Mouse (Mus musculus) CH12.LX (cell line): ENCODE results near the gene Hmgcll1. TPM values are rescaled to one million over a fixed set of nuclear protein-coding genes. Genes with fewer than 3 reads are reported as not detected.

ENCODE experiments used
- DNase-seq: peaks from one replicate; pipeline ENCODE4 v3.0.0-alpha.2; 2013; ENCODE audit errors: extremely low read depth
- H3K27ac ChIP-seq: 2 replicates; pipeline ENCODE4 v1.5.1; 2012; ENCODE audit warnings: low read depth, mild to moderate bottlenecking, control low read depth, moderate library complexity; ENCODE audit not compliant: insufficient read depth
- H3K27me3 ChIP-seq: replicated peaks from 2 replicates; pipeline ENCODE3; 2012; ENCODE audit warnings: inconsistent platforms
- H3K36me3 ChIP-seq, 2 experiments: replicated peaks in 1 of 2; 2 replicates each; pipeline versions ENCODE3 to v1.6.1; 2012; ENCODE audit warnings: inconsistent platforms in 1 of 2, low read length in 1 of 2, mild to moderate bottlenecking in 1 of 2, mixed read lengths in 1 of 2, moderate library complexity in 1 of 2; ENCODE audit not compliant: control insufficient read depth in 1 of 2, insufficient read depth in 1 of 2
- H3K4me1 ChIP-seq, 2 experiments: 2 replicates each; pipeline ENCODE4 v1.6.1; 2012; ENCODE audit warnings: inconsistent platforms in 1 of 2, moderate library complexity in 1 of 2; ENCODE audit not compliant: insufficient read depth in 2 of 2, control insufficient read depth in 1 of 2
- H3K4me2 ChIP-seq: 2 replicates; pipeline ENCODE4 v1.6.1; 2012; ENCODE audit warnings: low read depth, mild to moderate bottlenecking, control low read depth; ENCODE audit not compliant: poor library complexity, insufficient read depth, severe bottlenecking
- H3K4me3 ChIP-seq, 3 experiments: fragments of 150-350 bp in 1 of 3; sonication (generic) in 1 of 3; replicated peaks in 1 of 3; 2 replicates each; pipeline versions ENCODE3 to v1.5.1; 2011 to 2012; ENCODE audit warnings: low read depth in 2 of 3, low read length in 2 of 3, mild to moderate bottlenecking in 2 of 3, moderate library complexity in 2 of 3, control low read depth in 1 of 3, improper control_type of control experiment in 1 of 3, inconsistent platforms in 1 of 3, mixed read lengths in 1 of 3; ENCODE audit not compliant: poor library complexity in 1 of 3
- H3K79me2 ChIP-seq: replicated peaks from 2 replicates; pipeline ENCODE4 v1.6.1; 2012; ENCODE audit warnings: mild to moderate bottlenecking, moderate library complexity; ENCODE audit not compliant: control insufficient read depth, poor library complexity, insufficient read depth, severe bottlenecking; ENCODE audit errors: extremely low read depth
- H3K9ac ChIP-seq: 2 replicates; pipeline ENCODE4 v1.6.1; 2012; ENCODE audit warnings: low read depth, mild to moderate bottlenecking, control low read depth, moderate library complexity; ENCODE audit not compliant: insufficient read depth
- H3K9me3 ChIP-seq: replicated peaks from 2 replicates; pipeline ENCODE3; 2012; ENCODE audit warnings: low read length, inconsistent platforms, mixed read lengths
- BHLHE40 ChIP-seq: IDR thresholded peaks from 2 replicates; pipeline ENCODE4 v1.6.1; 2011; ENCODE audit warnings: mild to moderate bottlenecking, low read depth, low read length, improper control_type of control experiment
- CHD1 ChIP-seq: IDR thresholded peaks from 2 replicates; pipeline ENCODE4 v1.6.1; 2012; ENCODE audit warnings: low read depth, low read length, improper control_type of control experiment, inconsistent platforms
- CHD2 ChIP-seq: IDR thresholded peaks from 2 replicates; pipeline ENCODE4 v1.6.1; 2011; ENCODE audit warnings: low read length, improper control_type of control experiment
- CTCF ChIP-seq, 2 experiments: IDR thresholded peaks in 1 of 2; conservative IDR thresholded peaks in 1 of 2; 2 replicates each; pipeline ENCODE4 v1.5.1; 2011 to 2012; ENCODE audit warnings: low read depth in 2 of 2, low read length in 2 of 2, improper control_type of control experiment in 1 of 2, inconsistent platforms in 1 of 2, mild to moderate bottlenecking in 1 of 2, moderate library complexity in 1 of 2
- E2F4 ChIP-seq: IDR thresholded peaks from 2 replicates; pipeline ENCODE4 v1.6.1; 2011; ENCODE audit warnings: low read depth, low read length, improper control_type of control experiment; ENCODE audit not compliant: insufficient replicate concordance
- EP300 ChIP-seq: IDR thresholded peaks from 2 replicates; pipeline ENCODE4 v1.6.1; 2011; ENCODE audit warnings: low read length, improper control_type of control experiment
- ETS1 ChIP-seq: conservative IDR thresholded peaks from 2 replicates; pipeline ENCODE4 v1.6.1; 2012; ENCODE audit warnings: low read depth, mild to moderate bottlenecking, inconsistent platforms, low read length, improper control_type of control experiment, moderate library complexity
- HCFC1 ChIP-seq: IDR thresholded peaks from 2 replicates; pipeline ENCODE4 v1.6.1; 2012; ENCODE audit warnings: low read depth, mild to moderate bottlenecking, inconsistent platforms, low read length, improper control_type of control experiment
- IRF4 ChIP-seq: IDR thresholded peaks from 2 replicates; pipeline ENCODE4 v1.6.1; 2014; ENCODE audit warnings: low read depth, mild to moderate bottlenecking, inconsistent platforms, low read length, improper control_type of control experiment
- KAT2A ChIP-seq: IDR thresholded peaks from 2 replicates; pipeline ENCODE4 v1.6.1; 2012; ENCODE audit warnings: low read length, improper control_type of control experiment, inconsistent platforms; ENCODE audit not compliant: insufficient replicate concordance
- MAFK ChIP-seq: IDR thresholded peaks from 2 replicates; pipeline ENCODE4 v1.6.1; 2011; ENCODE audit warnings: low read length, improper control_type of control experiment; ENCODE audit not compliant: insufficient replicate concordance
- MAX ChIP-seq: IDR thresholded peaks from 2 replicates; pipeline ENCODE4 v1.6.1; 2011; ENCODE audit warnings: low read length, improper control_type of control experiment
- MXI1 ChIP-seq: IDR thresholded peaks from 2 replicates; pipeline ENCODE4 v1.6.1; 2011; ENCODE audit warnings: mild to moderate bottlenecking, low read depth, low read length, improper control_type of control experiment
- MYC ChIP-seq: IDR thresholded peaks from 2 replicates; pipeline ENCODE4 v1.6.1; 2011; ENCODE audit warnings: low read depth, mild to moderate bottlenecking, improper control_type of control experiment, low read length
- POLR2A ChIP-seq: IDR thresholded peaks from 2 replicates; pipeline ENCODE4 v1.6.1; 2011; ENCODE audit warnings: low read depth, mild to moderate bottlenecking, improper control_type of control experiment, low read length
- RAD21 ChIP-seq: IDR thresholded peaks from 2 replicates; pipeline ENCODE4 v1.6.1; 2011; ENCODE audit warnings: low read depth, mild to moderate bottlenecking, low read length, improper control_type of control experiment, moderate library complexity
- SIN3A ChIP-seq: IDR thresholded peaks from 2 replicates; pipeline ENCODE4 v1.6.1; 2012; ENCODE audit warnings: low read length, improper control_type of control experiment, inconsistent platforms
- SMC3 ChIP-seq: IDR thresholded peaks from 2 replicates; pipeline ENCODE4 v1.6.1; 2011; ENCODE audit warnings: low read depth, low read length, improper control_type of control experiment
- TCF12 ChIP-seq: IDR thresholded peaks from 2 replicates; pipeline ENCODE4 v1.6.1; 2014; ENCODE audit warnings: low read depth, mild to moderate bottlenecking, inconsistent platforms, low read length, improper control_type of control experiment
- ZC3H11A ChIP-seq: IDR thresholded peaks from 2 replicates; pipeline ENCODE4 v1.6.1; 2012; ENCODE audit warnings: low read depth, mild to moderate bottlenecking, inconsistent platforms, low read length, improper control_type of control experiment
- ZNF384 ChIP-seq: IDR thresholded peaks from 2 replicates; pipeline ENCODE4 v1.6.1; 2012; ENCODE audit warnings: low read depth, low read length, improper control_type of control experiment, inconsistent platforms
- dilution Hi-C: fragments of 300-500 bp; cut with MboI; formaldehyde crosslinking; loops from 2 replicates; pipeline ENCODE4 v1.14.3; 2020; ENCODE audit warnings: low sequenced_read_pairs; ENCODE audit not compliant: extremely low pct_unique_long_range_greater_than_20kb, extremely low pct_ligation_motif_present
- in situ Hi-C: fragments of 300-500 bp; cut with MboI; formaldehyde crosslinking; loops from 3 replicates; pipeline ENCODE4 v1.14.3; 2019; ENCODE audit warnings: low sequenced_read_pairs, low pct_ligation_motif_present, low pct_unique_long_range_greater_than_20kb, mixed read lengths
- polyA plus RNA-seq: library from polyadenylated mRNA; unstranded; fragments of >175 nt; gene quantifications from 2 replicates; pipeline ENCODE4 v1.2.1, GENCODE M21; 2012; ENCODE audit warnings: low read depth; ENCODE audit not compliant: insufficient read length
- total RNA-seq, 2 experiments: library from RNA; depleted of rRNA; stranded (reverse); fragments of 300-350 nt in 1 of 2; fragments of >200 nt in 1 of 2; gene quantifications; 2 replicates each; pipeline ENCODE4 v1.2.3; 2012 to 2014

Hmgcll1 gene
- total and polyA plus RNA-seq, 3 experiments, result 0.08 to 0.12 TPM; not detected in 1

GRCm38 (mm10) chr9:76003637-76004036, 11.0 kb upstream of the Hmgcll1 start:
- Histone ChIP-seq H3K27ac (no peak overlapping the region), H3K27me3 (no peaks in the 10 kb centered on the region), H3K36me3 (no peaks in the 10 kb centered on the region), H3K4me3 (no peak overlapping the region), H3K79me2 (no peaks in the 10 kb centered on the region), H3K9me3 (no peaks in the 10 kb centered on the region), H3K4me1 (peaks cover 0 to 11% of the 10 kb centered on the region in 2 experiments; a peak in 2 of 4 replicates), H3K4me2 (peak overlapping the region; percentile 59), H3K9ac (peak overlapping the region; percentile 40; the same call in 1 of the 2 replicates)
- in situ Hi-C loops (no loop called here), dilution Hi-C loops (no loop called here)
- TF ChIP-seq MAX (peak; percentile 92), IRF4 (peak; percentile 72), BHLHE40 (peak; percentile 73), ETS1 (peak; percentile 67), SIN3A (no peak), CHD2 (0 out of 2 replicates have a peak, but pooled peaks have one; percentile 26), MXI1 (peak; percentile 73; the same call in 1 of the 2 replicates), TCF12 (peak; percentile 31; the same call in 1 of the 2 replicates), EP300 (0 out of 2 replicates have a peak, but pooled peaks have one; percentile 6), E2F4 (no peak), MYC (peak; percentile 90)
- peak; percentile 77 for DNase-seq

- peaks cover 0 to 11% of the 10 kb centered on the region in 2 experiments; a peak in 2 of 4 replicates for H3K4me1 ChIP-seq
- no peak overlapping the region for H3K9ac ChIP-seq
- H3K27ac ChIP-seq, result no peak overlapping the region
- no peak for DNase-seq
- no peaks in the 10 kb centered on the region for H3K79me2 ChIP-seq
- no peaks in the 10 kb centered on the region for H3K36me3 ChIP-seq
- no peaks in the 10 kb centered on the region for H3K27me3 ChIP-seq
- in situ Hi-C loops, result no loop called here
- dilution Hi-C loops, result no loop called here
- no peak overlapping the region for H3K4me3 ChIP-seq
- no peak overlapping the region for H3K4me2 ChIP-seq
- TF ChIP-seq CHD2 (no peak), HCFC1 (no peak), TCF12 (no peak), MAFK (no peak), KAT2A (no peak), POLR2A (no peak), ZNF384 (no peak), CTCF (conservative IDR thresholded peaks at IDR 0.05 in 1 of 2, IDR thresholded peaks at IDR 0.05 in 1 of 2; ENCODE audit: low read depth in 2 of 2, low read length in 2 of 2) (no peak), BHLHE40 (no peak), CHD1 (no peak), SMC3 (no peak), RAD21 (no peak), SIN3A (no peak), ZC3H11A (no peak)
- no peaks in the 10 kb centered on the region for H3K9me3 ChIP-seq
Observed at GRCm38 (mm10) chr9:76007342-76007970, 7.2 kb upstream of the Hmgcll1 start.
